8 mouse cellular contexts compared by ENCODE assay signal in the genomic region with DNA sequence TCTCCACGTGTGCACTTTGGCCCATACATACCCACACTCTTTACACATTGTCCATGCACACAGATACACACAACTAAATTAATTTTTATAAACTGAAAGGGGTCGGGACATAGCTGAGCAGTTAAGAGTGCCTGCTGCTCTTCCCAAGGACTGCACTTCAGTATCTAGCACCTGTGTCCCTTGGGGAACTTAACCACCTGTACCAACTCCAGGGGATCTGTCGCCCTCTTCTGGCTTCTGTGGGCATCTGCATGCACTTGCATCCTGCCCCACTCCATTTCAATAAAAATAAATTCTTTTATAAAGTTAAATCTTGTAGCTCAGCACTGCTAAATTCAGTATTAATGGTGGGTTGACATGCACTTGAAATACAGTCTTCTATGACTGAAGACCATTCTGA. TPM values are rescaled to one million over a fixed set of nuclear protein-coding genes. Genes with fewer than 3 reads are reported as not detected.
A peak's percentile ranks its signal among the peaks of the same experiment; 100 is the strongest.
DNase-seq lines count a peak whose midpoint lies in the region; ATAC-seq lines count a peak whose summit lies in the region.

No protein-coding gene starts in this region.

- H3K4me3 ChIP-seq in forebrain, embryonic 16.5 days (replicated peaks; ENCODE audit: low read length) = no peak overlapping the region
- H3K4me3 ChIP-seq in hindbrain, embryonic 10.5 days = no peak overlapping the region

- 38% methylated on average over 3 of the region's 3 CpGs for WGBS in forebrain, embryonic 16.5 days
- 49% methylated on average over 3 of the region's 3 CpGs for WGBS in hindbrain, embryonic 10.5 days

- no peak overlapping the region for H3K27ac ChIP-seq in forebrain, embryonic 16.5 days (ENCODE audit: low read length)
- H3K27ac ChIP-seq in hindbrain, embryonic 10.5 days = no peak overlapping the region

- DNase-seq in heart, adult 8-10 months (ENCODE audit: low spot score) = peak; percentile 7
- DNase-seq in heart, adult 11 months = no peak
- DNase-seq in c-Kit-positive CD71-positive TER-119-positive erythroid progenitor cells, embryonic 14.5 days (ENCODE audit: low spot score) = peak; percentile 20
- peak; percentile 5 for DNase-seq in mesoderm, embryonic 11.5 days (ENCODE audit: low read depth, low spot score)
- no peak for DNase-seq in urinary bladder, postnatal 36 days (ENCODE audit: low spot score in 2 of 2)
- DNase-seq in hindbrain, embryonic 10.5 days (ENCODE audit: low spot score) = no peak

- no peaks in the 10 kb centered on the region for H3K9me3 ChIP-seq in forebrain, embryonic 16.5 days (ENCODE audit: control insufficient read depth, low read length)
- H3K9me3 ChIP-seq in hindbrain, embryonic 10.5 days = no peaks in the 10 kb centered on the region

- H3K4me2 ChIP-seq in forebrain, embryonic 16.5 days (ENCODE audit: low read length) = no peak overlapping the region

- H3K36me3 ChIP-seq in forebrain, embryonic 16.5 days (ENCODE audit: control insufficient read depth, insufficient read depth) = no peaks in the 10 kb centered on the region
- H3K36me3 ChIP-seq in hindbrain, embryonic 10.5 days = no peaks in the 10 kb centered on the region

- no peaks in the 10 kb centered on the region for H3K4me1 ChIP-seq in forebrain, embryonic 16.5 days (replicated peaks; ENCODE audit: control insufficient read depth, insufficient read depth, low read length)
- H3K4me1 ChIP-seq in hindbrain, embryonic 10.5 days (replicated peaks) = no peaks in the 10 kb centered on the region

- no peaks in the 10 kb centered on the region; the same call in 1 of the 2 replicates for H3K27me3 ChIP-seq in forebrain, embryonic 16.5 days (replicated peaks; ENCODE audit: control insufficient read depth, insufficient read depth, low read length)
- H3K27me3 ChIP-seq in hindbrain, embryonic 10.5 days (ENCODE audit: insufficient read depth, poor library complexity, severe bottlenecking) = no peaks in the 10 kb centered on the region

- H3K9ac ChIP-seq in forebrain, embryonic 16.5 days (replicated peaks; ENCODE audit: low read depth, low read length) = no peak overlapping the region

- peak; percentile 54 for ATAC-seq in CD4-positive, CD25-positive, alpha-beta regulatory T cell, adult 4 months
- ATAC-seq in forebrain, embryonic 16.5 days = no peak

RNA-seq across cellular contexts. Expression of gene Rps6ka3, which starts 54.6 kb away (rescaled TPM):
- total RNA-seq in heart, adult 8-10 months (2022) = 10 to 100 TPM; 24.9 to 35.4 (median 30.7) TPM
- polyA plus RNA-seq in CD4-positive, CD25-positive, alpha-beta regulatory T cell, adult 4 months (2017; shearing (Covaris generic)) = 1 to 10 TPM; 6.0 to 10.0 TPM
- 3.7 and 4.6 TPM in 2 replicates for polyA plus RNA-seq in forebrain, embryonic 16.5 days (2015; fragmentation: Nextera tagmentation; extraction: Ambion mirVana)
- 3.1 and 4.4 TPM in 2 replicates for polyA plus RNA-seq in hindbrain, embryonic 10.5 days (2016; fragmentation: Nextera tagmentation; extraction: Ambion mirVana)

Comparison
In these comparisons a context has a peak if more than half of its experiments do, and no peak if none do; other contexts are left out.
1. DNase-seq: peak in heart, adult 8-10 months (single experiment), c-Kit-positive CD71-positive TER-119-positive erythroid progenitor cells, embryonic 14.5 days (single experiment) and mesoderm, embryonic 11.5 days (single experiment); none in heart, adult 11 months (single experiment), urinary bladder, postnatal 36 days (0 of 2) and hindbrain, embryonic 10.5 days (single experiment).